Mouse (Mus musculus): ENCODE measurements at regions not wholly inside any gene's neighbourhood (a gene's known extent, or its start where the extent isn't known, plus 50 kb on each side); places are given as distances from the start of the nearest gene placed in this dataset.

DNA sequence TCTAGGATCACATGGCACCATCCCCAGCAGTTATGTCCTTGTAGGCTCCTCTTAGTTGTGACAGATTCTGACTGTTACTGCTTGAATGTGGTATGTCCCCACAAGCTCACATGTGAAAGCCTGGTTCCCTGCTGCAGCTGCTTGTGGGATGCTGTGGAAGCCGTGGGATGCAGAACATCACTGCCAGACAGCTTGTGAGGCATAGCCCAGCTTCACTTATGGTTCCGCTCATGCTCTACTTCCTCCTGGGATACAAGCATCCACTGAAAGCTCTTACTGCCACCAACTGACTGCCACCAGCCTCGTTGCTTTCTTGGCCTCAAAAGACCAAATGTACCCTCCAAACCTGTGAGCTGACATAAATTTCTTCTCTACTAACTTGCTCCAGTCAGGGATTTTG is 167.7 kb upstream of the Ccdc122 start:
- no peak for DNase-seq (ENCODE audit: low read depth)

DNA sequence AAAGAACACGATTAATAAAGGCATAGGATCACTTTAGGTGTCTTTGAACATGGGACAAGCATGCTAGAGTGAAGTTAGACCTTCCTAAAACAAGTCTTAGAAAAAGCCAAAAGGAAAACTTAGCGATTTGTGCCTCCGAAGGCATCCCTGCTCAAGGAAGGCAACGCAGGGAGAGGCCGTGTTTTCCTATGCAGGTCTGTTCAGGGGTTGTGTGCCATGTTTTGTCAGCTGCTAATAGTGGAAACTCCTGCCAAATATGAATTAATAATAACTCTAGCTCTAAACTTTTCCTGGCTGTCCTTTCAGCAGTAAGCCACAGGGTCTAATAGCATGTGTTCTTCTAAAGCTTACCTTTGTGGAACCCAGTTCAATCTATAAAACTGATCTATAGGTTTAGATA is 168.4 kb upstream of the Ccdc122 start:
- no peak for DNase-seq (ENCODE audit: low read depth)

DNA sequence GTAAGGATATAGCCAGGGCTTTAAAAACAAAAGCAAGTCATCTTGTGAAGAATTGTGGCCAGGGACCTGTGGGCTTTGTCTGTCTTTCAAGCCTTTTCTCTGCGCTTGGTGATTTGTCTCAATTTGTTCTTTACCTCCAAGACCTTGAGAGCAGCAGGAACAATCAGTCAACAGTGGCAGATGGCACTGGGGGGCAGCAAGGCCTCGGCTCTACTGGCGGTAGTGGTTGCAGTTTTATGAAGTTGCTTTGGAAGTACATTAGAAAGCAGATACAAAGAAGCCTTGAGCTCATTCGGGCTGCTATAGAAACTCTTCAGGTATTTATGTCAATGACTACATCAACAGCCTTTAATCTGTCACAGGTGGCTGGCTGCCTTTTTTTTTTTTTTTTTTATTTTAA is 171.9 kb upstream of the Ccdc122 start:
- no peak for DNase-seq (ENCODE audit: low read depth)

DNA sequence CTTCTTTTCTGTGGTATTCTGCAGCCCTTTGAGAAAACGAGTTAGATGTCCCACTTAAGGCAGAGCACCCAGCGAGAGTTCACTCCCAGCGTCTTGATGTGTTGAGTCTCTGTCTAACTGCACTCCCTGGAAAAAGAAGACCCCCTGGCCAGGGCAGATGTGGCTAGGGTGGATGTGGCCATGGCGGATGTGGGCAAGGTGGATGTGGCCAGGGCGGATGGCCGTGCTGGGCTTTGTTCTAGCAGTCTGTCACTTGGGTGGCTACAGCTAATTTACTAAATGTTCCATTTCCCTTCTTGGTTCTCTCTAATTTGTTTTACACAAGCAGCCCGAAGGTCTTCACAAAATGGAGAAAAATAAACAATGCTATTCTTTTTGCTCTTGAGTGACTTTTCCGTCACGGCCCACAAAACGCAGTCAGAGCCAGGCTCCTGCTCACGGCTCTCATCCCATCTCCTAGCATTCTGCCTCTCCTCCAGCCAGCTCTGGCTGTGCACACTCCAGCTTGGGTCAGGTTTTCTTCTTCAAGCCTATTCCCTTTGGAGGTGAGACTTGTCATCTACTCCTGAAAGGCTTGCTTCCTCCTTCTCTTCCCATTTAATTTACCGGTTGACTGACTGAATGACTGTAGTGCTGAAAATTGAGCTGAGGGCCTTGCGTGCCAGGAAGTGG is 173.4 kb upstream of the Ccdc122 start:
- DNase-seq (ENCODE audit: low read depth) = peak; percentile 47

GRCm38 (mm10) chr14:76858396-76858795 is 178.2 kb upstream of the Ccdc122 start:
- DNase-seq (ENCODE audit: low read depth) = no peak

- DNase-seq (ENCODE audit: low read depth) = peak; percentile 49
Observed at GRCm38 (mm10) chr14:76857196-76857773, 179.3 kb upstream of the Ccdc122 start.

DNA sequence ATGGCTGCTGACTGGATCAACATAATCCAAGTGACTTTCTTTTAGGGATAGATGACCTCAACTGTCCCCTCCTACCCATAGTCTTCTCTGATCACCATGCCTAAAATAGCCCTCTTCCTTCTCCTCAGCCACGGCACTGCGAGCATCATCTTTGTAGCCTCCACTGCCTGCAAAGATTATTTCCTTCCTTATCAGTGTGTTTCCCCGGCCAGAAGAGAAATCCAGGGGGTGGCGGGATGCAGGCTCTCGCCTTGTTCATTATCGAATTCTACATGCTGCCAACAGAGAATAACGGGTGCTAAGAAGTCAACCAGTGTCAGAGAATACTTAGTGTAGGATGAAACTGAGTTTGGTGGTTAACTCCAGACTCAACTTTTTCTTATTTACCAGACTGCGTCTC is 180.0 kb upstream of the Ccdc122 start:
- DNase-seq (ENCODE audit: low read depth) = no peak

DNA sequence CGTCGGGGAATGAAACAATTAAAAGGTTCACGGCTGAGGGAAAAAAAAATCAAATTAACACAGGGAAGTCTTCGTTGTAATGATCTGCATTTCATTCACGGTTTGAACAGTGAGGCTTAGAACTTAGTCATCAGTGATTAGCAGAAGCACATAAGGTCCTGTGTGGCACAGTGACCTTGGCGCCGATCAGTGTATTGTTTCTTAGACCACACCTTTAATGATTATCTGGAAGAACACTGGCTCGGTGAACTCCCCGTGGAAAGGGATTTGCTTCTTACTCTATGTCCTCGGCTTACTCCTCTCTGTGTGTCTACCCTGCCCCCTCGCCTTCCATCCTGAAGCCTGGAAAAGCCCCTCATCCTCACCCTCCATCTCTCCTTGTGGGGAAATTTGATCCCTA is 181.6 kb upstream of the Ccdc122 start:
- no peak for DNase-seq (ENCODE audit: low read depth)

GRCm38 (mm10) chr14:76851473-76852214 is 184.9 kb upstream of the Ccdc122 start:
- DNase-seq (ENCODE audit: low read depth) = peak; percentile 98

GRCm38 (mm10) chr14:76850641-76851040 is 185.9 kb upstream of the Ccdc122 start:
- DNase-seq (ENCODE audit: low read depth) = no peak

DNA sequence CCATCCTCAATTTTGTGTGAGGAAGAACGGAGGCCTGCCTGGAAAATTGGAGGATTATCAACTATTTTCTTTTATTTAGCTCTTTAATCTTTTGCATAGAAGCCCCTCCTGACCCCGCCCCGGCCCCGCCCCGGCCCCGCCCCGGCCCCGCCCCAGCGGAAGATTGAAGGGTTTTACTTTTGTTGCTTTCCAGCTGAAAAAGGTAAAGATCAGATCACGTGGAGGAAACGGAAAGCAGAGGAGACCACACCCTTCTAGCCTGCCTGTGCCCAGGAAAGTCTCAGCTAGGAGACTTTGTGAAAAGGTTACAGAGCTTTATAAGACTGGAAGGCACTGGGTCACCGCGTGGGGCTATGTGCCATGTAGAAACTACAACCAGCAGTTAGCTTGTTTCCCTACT is 186.5 kb upstream of the Ccdc122 start:
- DNase-seq (ENCODE audit: low read depth) = peak; percentile 18

GRCm38 (mm10) chr14:76849636-76850035 is 186.9 kb upstream of the Ccdc122 start:
- DNase-seq (ENCODE audit: low read depth) = no peak

- no peak for DNase-seq (ENCODE audit: low read depth)
Observed at GRCm38 (mm10) chr14:76849071-76849470, 187.5 kb upstream of the Ccdc122 start.

DNA sequence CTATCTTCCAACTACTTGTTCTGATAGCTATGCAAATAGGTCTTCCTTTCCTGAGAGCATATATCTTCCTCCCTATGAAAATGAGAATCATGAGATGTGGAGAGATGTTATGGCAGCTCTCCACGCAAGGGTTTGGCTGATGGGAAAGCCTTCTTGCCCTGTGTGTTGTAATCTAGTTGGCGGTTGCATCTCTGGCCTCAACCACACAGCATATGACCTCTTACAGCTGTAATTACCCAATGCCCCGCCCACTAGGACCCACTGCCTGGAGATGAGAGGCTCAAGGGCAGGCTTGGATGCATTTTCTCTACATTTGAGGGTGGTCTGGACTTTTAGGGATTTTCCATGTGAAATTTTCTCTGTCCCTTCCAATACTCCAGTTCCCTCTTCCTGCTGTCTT is 190.9 kb upstream of the Ccdc122 start:
- DNase-seq (ENCODE audit: low read depth) = peak; percentile 78

- peak; percentile 78 for DNase-seq (ENCODE audit: low read depth)
Observed at GRCm38 (mm10) chr14:76844717-76845116, 191.9 kb upstream of the Ccdc122 start.

- peak; percentile 55 for DNase-seq (ENCODE audit: low read depth)
Observed at GRCm38 (mm10) chr14:76837583-76838220, 198.9 kb upstream of the Ccdc122 start.

GRCm38 (mm10) chr14:76836926-76837516 is 199.6 kb upstream of the Ccdc122 start:
- peak; percentile 58 for DNase-seq (ENCODE audit: low read depth)

- DNase-seq (ENCODE audit: low read depth) = no peak
Observed at GRCm38 (mm10) chr14:76836271-76836670, 200.3 kb upstream of the Ccdc122 start.

GRCm38 (mm10) chr14:76834084-76834483 is 202.5 kb upstream of the Ccdc122 start:
- peak; percentile 85 for DNase-seq (ENCODE audit: low read depth)

DNA sequence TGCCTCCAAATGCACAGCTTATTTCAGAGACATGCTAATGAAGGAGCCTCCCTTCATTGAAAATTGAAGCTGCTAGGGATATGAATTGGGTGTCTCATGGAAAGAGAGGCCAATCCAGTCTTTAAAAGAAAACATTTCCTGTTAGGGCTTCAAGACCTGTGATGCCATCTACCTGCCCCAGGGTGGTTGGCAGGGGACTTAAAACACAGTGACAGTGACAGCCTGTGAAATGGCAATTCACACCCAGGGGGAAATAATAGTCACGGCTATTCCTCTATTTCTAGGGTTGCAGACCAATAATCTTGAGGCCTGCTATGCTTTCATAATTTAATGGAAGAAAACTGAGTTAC is 207.4 kb upstream of the Ccdc122 start:
- no peak for DNase-seq (ENCODE audit: low read depth)

- DNase-seq (ENCODE audit: low read depth) = peak; percentile 18
Observed at GRCm38 (mm10) chr14:76828453-76829160, 208.0 kb upstream of the Ccdc122 start.

DNA sequence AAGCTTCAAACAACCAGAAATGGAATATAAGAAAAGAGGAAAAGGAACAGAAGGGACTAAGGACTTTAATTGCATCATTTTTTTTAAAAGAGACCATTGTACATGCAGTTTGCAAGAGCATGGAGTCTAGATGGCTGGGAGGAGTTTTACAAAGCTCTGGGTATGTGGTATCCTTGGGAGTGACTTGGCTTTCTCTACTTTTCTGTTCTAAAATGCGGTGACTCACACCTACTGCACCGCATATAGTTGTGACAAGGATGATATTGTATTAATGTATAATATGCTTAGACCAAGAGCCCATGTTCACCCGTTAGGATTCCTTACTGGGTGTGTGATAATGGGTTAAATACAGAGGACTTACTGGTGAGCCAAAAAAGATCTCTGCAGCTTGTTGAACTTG is 212.5 kb upstream of the Ccdc122 start:
- DNase-seq (ENCODE audit: low read depth) = peak; percentile 38

Measured in 416B (cell line).